Mouse (Mus musculus) left cerebral cortex, adult 8-10 months (tissue): ENCODE data around the gene Stk35. TPM values are rescaled to one million over a fixed set of nuclear protein-coding genes. Genes with fewer than 3 reads are reported as not detected.

Source experiments
- total RNA-seq, 4 experiments: library from RNA; stranded (reverse); gene quantifications; 2 replicates each; pipeline ENCODE4 v1.2.4; 2022

Gene Stk35
- total RNA-seq, 4 experiments from 2014 or later = 32.1 to 38.8 (median 34.5) TPM

Other genes with a start within 250 kb of the Stk35 start
- 100 to 1,000 TPM; 366 to 392 (median 382) TPM for gene Sirpa, start 207.7 kb upstream of the Stk35 start, total RNA-seq
- gene Pdyn, start 100.7 kb upstream of the Stk35 start, total RNA-seq = 10 to 100 TPM; 45.0 to 64.2 (median 51.7) TPM
- 1 to 10 TPM; 2.4 to 3.1 (median 2.6) TPM for gene Tgm3, start 211.8 kb downstream of the Stk35 start, total RNA-seq